Mouse (Mus musculus) thymus, adult 2 months (tissue): ENCODE results near the gene Hnf1b. TPM values are rescaled to one million over a fixed set of nuclear protein-coding genes. Genes with fewer than 3 reads are reported as not detected.

ENCODE experiments used
- DNase-seq: peaks from one replicate; pipeline ENCODE4 v3.0.0; 2021
- H3K27ac ChIP-seq: fragments of 200-500 bp; 2 replicates; pipeline ENCODE4 v1.5.1; 2012; ENCODE audit warnings: low read length, control low read depth; ENCODE audit not compliant: control insufficient read depth, insufficient read depth
- H3K27me3 ChIP-seq: fragments of 200-500 bp; 2 replicates; pipeline ENCODE4 v1.6.1; 2012; ENCODE audit warnings: mild to moderate bottlenecking, low read length, moderate library complexity, mixed read lengths; ENCODE audit not compliant: control insufficient read depth, insufficient read depth
- H3K36me3 ChIP-seq: fragments of 200-500 bp; 2 replicates; pipeline ENCODE4 v1.6.1; 2012; ENCODE audit warnings: mild to moderate bottlenecking, low read length, moderate library complexity; ENCODE audit not compliant: control insufficient read depth, insufficient read depth
- H3K4me1 ChIP-seq: fragments of 200-500 bp; replicated peaks from 2 replicates; pipeline ENCODE4 v1.6.1; 2012; ENCODE audit warnings: low read length; ENCODE audit not compliant: control insufficient read depth, insufficient read depth
- H3K4me3 ChIP-seq: fragments of 200-500 bp; 2 replicates; pipeline ENCODE4 v1.5.1; 2012; ENCODE audit warnings: mild to moderate bottlenecking, low read length, control low read depth, moderate library complexity; ENCODE audit not compliant: control insufficient read depth, insufficient read depth
- CTCF ChIP-seq: fragments of 200-500 bp; IDR thresholded peaks from 2 replicates; pipeline ENCODE4 v1.5.1; 2012; ENCODE audit warnings: mild to moderate bottlenecking, control low read depth, low read length, moderate library complexity, borderline replicate concordance; ENCODE audit not compliant: control insufficient read depth, poor library complexity, insufficient read depth; ENCODE audit errors: extremely low read depth
- POLR2A ChIP-seq: fragments of 200-500 bp; IDR thresholded peaks from 2 replicates; pipeline ENCODE4 v1.6.1; 2012; ENCODE audit warnings: mild to moderate bottlenecking, low read length, control low read depth, moderate library complexity; ENCODE audit not compliant: control insufficient read depth, poor library complexity, insufficient read depth; ENCODE audit errors: extremely low read depth
- WGBS: fragments of 180-500 bp; shearing (Covaris S2); methylation state at CpG from one replicate; pipeline ENCODE4 v1.1.7; 2018; 5-methylcytosine and 5-hydroxymethylcytosine counted together
- polyA plus RNA-seq: library from polyadenylated mRNA; depleted of rRNA; stranded (reverse); fragments of >200 nt; gene quantifications from 2 replicates; pipeline ENCODE4 v1.2.3, GENCODE M21; 2012

Hnf1b gene
- polyA plus RNA-seq, 1 experiment: 0.11 TPM

DNA sequence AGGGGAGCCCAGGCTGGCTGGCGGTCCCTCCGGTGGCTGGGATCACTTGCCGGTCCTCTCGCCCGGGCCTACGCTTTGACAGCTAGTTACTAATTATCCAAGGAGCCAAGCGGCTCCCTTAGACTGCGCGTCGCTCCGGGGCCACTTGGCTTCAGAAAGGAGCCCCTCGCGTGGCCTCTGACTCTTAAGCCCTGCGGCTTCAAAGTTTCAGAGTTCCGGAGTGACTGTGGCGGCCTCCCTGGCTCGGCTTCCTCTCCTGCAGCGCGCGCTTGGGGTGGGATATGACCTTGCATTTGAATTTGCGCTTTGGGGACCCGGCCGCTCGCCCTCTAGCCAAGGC lies 2.1 kb downstream of the Hnf1b start:
- TF ChIP-seq POLR2A: no peak
- WGBS: 1% methylated on average over 24 of the region's 24 CpGs
- H3K27me3 ChIP-seq: peaks cover 38% of the 10 kb centered on the region
- no peak overlapping the region for H3K27ac ChIP-seq
- no peaks in the 10 kb centered on the region for H3K36me3 ChIP-seq
- no peaks in the 10 kb centered on the region for H3K4me1 ChIP-seq
- DNase-seq: no peak
- H3K4me3 ChIP-seq: no peak overlapping the region

GRCm38 (mm10) chr11:83852501-83853211 lies 2.8 kb downstream of the Hnf1b start:
- H3K4me3 ChIP-seq: no peak overlapping the region
- H3K36me3 ChIP-seq: no peaks in the 10 kb centered on the region
- WGBS: 2% methylated on average over 38 of the region's 38 CpGs
- H3K4me1 ChIP-seq: no peaks in the 10 kb centered on the region
- peaks cover 38% of the 10 kb centered on the region for H3K27me3 ChIP-seq
- no peak overlapping the region for H3K27ac ChIP-seq
- TF ChIP-seq CTCF: no peak
- TF ChIP-seq POLR2A: no peak
- no peak for DNase-seq

DNA sequence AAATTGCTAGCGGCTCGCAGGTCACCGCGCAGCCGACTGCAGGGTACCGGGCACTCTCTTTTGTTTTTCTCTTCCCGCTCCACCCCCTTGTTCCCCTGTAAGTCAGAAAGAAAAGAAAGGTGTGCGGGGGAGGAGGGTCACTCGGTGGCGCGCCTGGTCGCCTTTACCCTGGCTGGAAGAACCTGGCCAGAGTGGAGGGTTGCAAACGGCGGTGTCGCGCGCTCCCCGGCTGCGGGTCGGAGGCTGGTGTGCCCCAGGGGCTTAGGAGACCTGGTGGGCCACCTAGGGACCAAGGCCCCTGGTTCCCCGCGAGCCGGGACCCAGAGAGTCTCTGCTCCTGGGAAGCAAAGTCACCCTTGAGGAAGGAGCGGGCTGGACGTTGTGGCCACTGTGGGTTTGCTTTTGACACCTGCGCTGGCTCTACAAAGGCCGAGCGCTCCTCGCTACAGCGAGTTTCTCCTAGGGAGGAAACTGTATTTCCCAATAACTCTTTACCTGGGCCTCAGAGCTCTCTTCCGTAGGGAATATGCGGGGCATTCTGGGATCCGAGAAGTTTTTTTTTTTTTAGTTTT lies 3.4 kb downstream of the Hnf1b start:
- no peak for DNase-seq
- no peak overlapping the region for H3K4me3 ChIP-seq
- no peaks in the 10 kb centered on the region for H3K4me1 ChIP-seq
- peaks cover 38% of the 10 kb centered on the region for H3K27me3 ChIP-seq
- TF ChIP-seq POLR2A (no peak), CTCF (no peak)
- no peak overlapping the region for H3K27ac ChIP-seq
- WGBS: 3% methylated on average over 33 of the region's 33 CpGs
- no peaks in the 10 kb centered on the region for H3K36me3 ChIP-seq

GRCm38 (mm10) chr11:83854091-83854490 lies 4.2 kb downstream of the Hnf1b start:
- WGBS: 14% methylated on average over 10 of the region's 10 CpGs
- TF ChIP-seq POLR2A (no peak), CTCF (no peak)
- no peaks in the 10 kb centered on the region for H3K4me1 ChIP-seq
- H3K36me3 ChIP-seq: no peaks in the 10 kb centered on the region
- no peak for DNase-seq
- H3K27me3 ChIP-seq: peaks cover 38% of the 10 kb centered on the region
- no peak overlapping the region for H3K27ac ChIP-seq
- no peak overlapping the region for H3K4me3 ChIP-seq

DNA sequence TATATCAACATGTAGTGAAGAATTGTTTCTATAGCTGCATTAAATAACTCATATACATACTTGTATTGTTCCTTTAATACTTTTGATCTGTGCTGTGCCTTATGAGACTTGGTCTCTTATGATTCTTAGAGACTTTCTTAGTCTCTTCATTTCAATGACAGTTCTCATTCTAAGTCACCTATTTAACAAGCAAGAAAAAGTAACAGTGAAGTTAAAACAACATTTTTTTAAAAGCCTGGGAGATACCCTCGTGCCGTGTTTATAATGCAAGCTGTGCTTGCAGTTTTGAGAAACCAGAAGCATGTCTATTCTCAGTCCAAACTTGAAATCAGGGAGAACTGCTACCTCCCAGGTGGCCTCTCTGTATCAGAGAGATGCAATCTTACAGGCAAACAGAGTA lies 4.8 kb downstream of the Hnf1b start:
- 17% methylated on average over 2 of the region's 2 CpGs for WGBS

DNA sequence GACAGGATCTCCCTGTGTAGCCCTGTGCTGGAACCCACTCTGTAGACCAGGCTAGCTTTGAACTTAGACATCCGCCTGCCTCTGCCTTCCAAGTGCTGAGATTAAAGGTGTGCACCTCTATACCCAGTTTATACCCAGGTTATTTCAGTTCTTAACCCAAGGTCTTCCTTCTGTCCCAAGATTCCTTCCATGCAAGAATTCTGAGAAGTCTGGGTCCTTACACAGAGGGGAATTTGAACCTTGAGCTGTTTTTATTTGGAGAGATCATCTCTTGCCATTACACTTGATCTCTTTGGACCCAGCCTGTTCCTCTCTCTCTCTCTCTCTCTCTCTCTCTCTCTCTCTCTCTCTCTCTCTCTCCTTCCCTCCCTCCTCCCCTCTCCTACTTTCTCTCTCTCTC lies 7.4 kb downstream of the Hnf1b start:
- Histone ChIP-seq H3K27ac (no peak overlapping the region), H3K4me3 (no peak overlapping the region), H3K4me1 (no peaks in the 10 kb centered on the region), H3K27me3 (peaks cover 15% of the 10 kb centered on the region), H3K36me3 (no peaks in the 10 kb centered on the region)
- TF ChIP-seq POLR2A: no peak
- no peak for TF ChIP-seq CTCF
- no peak for DNase-seq
- 92% methylated on average over 1 of the region's 1 CpGs for WGBS

More for the DNA sequence above, 4.8 kb downstream of the Hnf1b start:
- DNase-seq: no peak
- Histone ChIP-seq H3K27ac (no peak overlapping the region), H3K4me1 (no peaks in the 10 kb centered on the region), H3K36me3 (no peaks in the 10 kb centered on the region), H3K4me3 (no peak overlapping the region), H3K27me3 (peaks cover 36% of the 10 kb centered on the region)
- no peak for TF ChIP-seq POLR2A

- 80% methylated on average over 9 of the region's 9 CpGs for WGBS
- H3K27ac ChIP-seq: no peak overlapping the region
- H3K4me1 ChIP-seq: no peaks in the 10 kb centered on the region
- no peak overlapping the region for H3K4me3 ChIP-seq
- TF ChIP-seq POLR2A: no peak
- no peak for TF ChIP-seq CTCF
- no peaks in the 10 kb centered on the region; the same call in 1 of the 2 replicates for H3K27me3 ChIP-seq
- H3K36me3 ChIP-seq: no peaks in the 10 kb centered on the region
- no peak for DNase-seq
These were observed 15.4 kb downstream of the Hnf1b start for GRCm38 (mm10) chr11:83865286-83865685.
